Mouse (Mus musculus) testis, adult 2 months (tissue): ENCODE data around the gene Pcsk2.

ENCODE experiments used
- CTCF ChIP-seq: fragments of 200-500 bp; IDR thresholded peaks from 2 replicates; pipeline ENCODE4 v1.5.1; 2012; ENCODE audit warnings: low read depth, mild to moderate bottlenecking, inconsistent platforms, low read length, moderate library complexity; ENCODE audit not compliant: control insufficient read depth, insufficient read depth, insufficient replicate concordance
- POLR2A ChIP-seq: fragments of 200-500 bp; IDR thresholded peaks from 2 replicates; pipeline ENCODE4 v1.6.1; 2012; ENCODE audit warnings: low read depth, mild to moderate bottlenecking, inconsistent platforms, low read length, moderate library complexity; ENCODE audit not compliant: control insufficient read depth

GRCm38 (mm10) chr2:143654621-143655020 lies 108.7 kb downstream of the Pcsk2 start:
- TF ChIP-seq CTCF (no peak), POLR2A (no peak)
